Mouse (Mus musculus) ovary, adult 18-20 months (tissue): ENCODE data around the gene Cstb.

Experiments used
- DNase-seq: peaks from one replicate; pipeline ENCODE4 v3.0.0; 2022; ENCODE audit warnings: low spot score, mixed read lengths

Cstb gene

DNA sequence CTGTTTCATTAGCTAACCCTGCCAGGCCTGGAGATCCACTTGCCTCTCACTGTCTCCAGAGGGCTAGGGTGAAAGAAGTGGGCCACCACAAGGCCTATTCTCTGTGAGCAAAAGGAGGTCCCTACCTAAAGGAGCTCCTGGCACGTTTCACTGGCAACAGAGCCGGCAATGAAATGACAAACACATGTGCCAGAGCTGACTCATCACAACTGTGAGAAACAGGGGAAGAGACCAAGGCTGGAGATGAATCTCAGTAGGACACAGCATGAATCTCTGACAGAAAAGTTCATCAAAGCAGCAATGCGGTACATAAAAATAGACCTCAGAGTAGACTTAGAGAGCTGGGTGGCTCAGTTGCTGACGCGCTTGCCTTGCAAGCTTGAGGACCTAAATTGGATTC, 7.6 kb upstream of the Cstb start:
- DNase-seq: no peak

DNA sequence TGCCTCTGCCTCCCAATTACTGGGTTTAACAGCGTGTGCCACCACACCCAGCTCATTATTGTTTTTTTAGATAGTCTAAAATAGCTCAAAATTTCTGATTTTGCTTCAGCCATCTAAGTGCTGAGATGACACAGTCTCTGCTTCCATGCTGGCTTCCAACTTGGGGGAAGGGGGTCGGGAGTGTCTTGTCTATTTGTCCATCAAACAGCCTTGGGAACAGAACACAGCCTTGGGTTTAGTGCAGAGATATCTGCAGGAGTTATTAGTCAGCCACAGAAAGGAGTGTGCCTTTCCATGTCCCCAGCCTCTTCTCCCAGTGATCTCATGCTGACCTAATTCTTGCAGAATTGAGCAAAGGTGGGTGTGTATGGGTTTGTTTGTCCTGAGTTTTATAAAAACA, 6.7 kb upstream of the Cstb start:
- DNase-seq: no peak

DNA sequence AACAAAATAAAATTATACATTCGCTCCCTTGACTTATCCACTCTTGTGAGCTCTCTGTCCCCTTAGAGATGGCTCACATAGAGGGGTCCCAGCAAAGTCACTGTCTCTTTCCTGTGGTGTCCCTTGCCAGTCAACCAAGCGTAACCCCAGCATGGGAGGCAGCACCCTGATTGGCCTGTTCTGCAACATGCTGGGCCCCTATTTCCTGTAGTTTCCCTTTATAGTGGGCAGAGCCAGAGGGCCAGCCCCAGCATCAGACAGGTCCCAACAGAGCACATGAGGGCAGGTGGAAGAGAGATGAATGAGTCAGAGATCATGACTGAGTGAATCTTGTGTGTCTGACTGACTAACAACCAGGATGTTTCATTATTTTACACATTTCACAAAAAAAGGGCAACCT, 4.5 kb upstream of the Cstb start:
- no peak for DNase-seq

DNA sequence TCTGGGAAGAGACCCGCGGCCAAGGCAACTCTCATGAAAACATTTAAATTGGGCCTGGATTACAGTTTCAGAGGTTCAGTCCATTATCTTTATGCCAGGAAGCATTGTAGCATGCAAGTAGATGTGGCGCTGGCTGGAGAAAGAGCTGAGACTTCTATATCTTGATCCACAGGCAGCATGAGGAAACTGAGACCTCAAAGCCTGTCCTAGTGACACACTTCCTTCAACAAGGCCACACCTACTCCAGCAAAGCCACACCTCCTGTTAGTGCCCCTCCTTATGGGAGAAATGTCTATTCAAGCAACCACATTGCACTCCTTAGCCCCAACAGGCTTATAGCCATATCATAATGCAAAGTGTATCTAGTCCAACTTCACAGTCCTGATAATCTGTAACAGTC, 2.9 kb upstream of the Cstb start:
- DNase-seq: no peak

DNA sequence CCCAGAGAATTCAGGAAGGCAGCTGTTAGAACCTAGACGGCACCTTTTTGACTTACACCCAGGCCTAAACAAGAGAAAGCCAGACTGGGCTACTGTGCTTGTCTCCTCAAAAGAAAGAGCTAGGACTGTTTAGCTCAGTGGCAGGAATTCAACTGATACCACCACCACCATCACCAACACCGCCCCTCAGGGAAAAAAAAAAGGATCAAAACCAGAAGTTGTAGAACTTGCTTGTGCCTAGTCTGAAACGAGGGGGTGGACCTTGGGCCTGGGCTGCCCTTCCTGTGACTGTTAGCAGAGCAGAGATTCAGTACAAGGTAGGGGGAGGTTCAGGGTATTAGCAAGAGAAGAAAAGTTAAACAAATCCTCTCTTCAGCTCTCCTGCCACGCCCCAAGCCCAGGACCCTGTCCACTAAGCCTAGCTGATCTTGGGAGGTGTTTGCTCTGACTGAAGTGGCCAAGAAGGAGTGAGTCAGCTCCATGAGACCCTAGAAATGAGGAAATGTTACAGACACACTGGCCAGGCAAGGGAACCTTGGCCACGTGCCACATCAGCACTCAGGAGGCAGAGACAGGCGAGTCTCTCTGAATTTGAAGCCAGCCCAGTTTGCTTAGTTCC, 757 bp downstream of the Cstb start:
- DNase-seq: no peak

DNA sequence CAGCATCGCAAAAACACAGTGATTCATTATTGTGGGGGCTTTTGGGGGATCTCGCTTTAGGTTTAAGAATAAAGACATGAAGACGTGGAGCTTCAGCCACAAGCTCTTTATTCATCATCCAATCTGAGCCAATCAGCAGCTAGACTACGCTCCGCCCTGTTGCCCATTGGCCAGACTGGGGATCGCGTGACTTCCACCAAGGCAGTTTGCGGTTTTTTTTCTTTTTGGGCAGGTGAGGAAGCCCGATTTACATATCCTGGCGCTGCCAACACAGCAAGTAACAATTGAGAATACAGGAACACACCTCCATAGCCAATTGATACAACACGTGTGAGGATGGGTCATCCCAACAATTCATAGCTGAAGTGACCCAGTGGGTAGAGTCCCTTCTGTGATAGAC, 2.6 kb downstream of the Cstb start:
- DNase-seq: no peak

DNA sequence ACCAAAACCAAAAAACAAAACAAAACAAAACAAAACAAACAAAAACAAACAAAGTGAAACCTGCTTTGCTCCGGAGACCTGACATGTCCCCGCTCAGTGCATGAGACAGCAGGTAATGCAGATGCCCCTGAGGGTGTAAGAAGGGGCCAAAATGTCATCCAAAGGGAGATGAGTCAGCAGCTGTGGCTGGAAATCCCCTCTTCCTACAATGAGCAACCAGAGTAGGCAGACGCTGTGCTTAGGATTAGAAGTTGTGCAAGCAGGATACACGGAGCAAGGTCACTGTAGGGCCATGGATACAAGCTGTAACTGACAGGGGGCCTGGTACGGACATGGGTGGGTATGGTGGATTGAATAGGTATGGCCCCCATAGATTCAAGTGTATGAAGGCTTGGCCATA, 3.7 kb downstream of the Cstb start:
- DNase-seq: no peak

DNA sequence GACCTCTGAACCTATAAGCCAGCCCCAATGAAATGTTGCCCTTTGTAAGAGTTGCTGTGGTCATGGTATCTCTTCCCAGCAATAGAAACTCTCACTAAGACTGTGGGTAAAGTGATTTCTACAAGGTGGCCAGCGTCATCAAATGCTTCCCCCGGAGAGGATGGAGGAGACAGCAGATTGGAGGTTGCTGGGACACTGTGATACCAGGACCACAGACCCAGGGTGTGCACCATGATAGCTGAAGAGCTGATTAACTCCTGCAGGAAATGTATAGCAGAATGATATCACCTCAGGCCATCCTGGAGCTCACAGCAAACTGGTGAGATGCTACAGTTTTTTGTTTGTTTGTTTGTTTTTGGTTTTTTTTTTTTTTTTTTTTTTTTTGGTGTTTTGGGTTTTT, 4.3 kb downstream of the Cstb start:
- no peak for DNase-seq

DNA sequence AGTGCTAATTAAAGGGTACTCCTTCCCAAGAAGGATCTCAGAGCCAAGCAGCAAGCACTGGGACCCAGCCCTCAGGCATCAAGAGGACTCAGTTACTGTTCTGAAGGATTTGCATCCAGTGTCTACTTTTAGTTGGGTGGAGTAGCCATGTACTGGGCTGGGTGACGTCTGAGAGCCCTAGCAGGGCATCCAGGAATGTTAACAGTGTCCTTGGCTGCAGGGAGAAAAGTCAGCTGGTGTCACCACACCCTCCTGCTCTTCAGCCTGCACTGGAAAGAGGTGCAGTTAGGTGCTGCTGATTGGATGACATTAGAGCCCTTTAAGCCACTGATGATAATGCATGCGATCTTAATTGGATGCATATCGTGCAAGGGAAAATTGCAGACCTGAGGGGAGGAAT, 7.4 kb downstream of the Cstb start:
- DNase-seq: no peak

DNA sequence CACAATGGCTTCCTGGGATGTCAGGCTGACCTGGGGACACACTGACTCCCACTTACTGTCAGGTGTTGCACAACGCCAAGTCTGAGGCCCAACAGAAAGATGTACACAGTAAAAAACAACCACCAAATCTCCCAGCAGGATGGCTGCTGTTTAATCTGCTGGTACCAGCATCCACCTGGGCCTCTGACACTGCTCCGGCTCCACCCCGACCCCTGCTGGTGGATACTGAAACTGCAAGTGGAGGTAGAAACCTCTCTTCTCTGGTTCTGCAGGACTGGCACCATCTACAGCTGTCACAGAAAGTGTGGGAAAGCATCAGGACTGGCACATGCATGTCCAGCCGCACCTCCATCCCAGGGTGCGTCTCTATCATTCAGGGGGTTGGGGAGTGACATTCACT, 12.6 kb downstream of the Cstb start:
- DNase-seq: peak; percentile 43

DNA sequence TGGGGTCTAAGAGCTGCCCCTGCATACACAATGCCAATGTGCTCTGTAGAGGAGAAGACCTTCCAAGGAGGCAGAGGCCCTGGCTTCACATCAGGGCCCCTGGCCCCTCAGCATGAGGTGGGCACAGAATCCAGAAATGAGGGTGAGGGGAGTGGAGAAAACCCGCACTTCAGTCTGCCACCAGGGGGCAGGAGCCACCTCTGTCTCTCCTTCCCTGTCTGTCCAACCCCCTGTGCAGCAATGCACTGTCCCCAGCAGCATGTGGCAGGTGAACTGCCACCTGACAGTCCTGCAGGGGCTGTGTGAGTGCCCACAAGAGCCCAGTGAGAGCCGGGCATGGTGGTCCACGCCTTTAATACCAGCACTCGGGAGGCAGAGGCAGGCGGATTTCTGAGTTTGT, 14.1 kb downstream of the Cstb start:
- no peak for DNase-seq

DNA sequence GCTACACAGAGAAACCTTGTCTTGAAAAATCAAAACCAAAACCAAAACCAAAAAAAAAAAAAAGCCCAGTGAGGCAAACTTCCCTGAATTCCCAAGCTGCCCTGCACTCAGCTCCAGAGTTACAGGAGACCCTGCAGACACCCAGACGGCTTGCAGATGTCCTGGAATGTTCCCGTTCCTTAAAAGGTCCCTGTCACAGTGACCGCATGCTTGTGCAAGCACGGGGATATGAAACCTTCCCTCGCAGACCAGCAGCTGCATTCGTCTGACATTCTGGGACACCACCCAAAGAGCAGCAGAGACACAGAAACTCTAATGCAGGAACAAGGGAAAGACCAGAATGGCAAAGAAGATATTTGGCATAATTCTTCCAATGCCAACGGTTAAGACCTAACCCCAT, 14.5 kb downstream of the Cstb start:
- no peak for DNase-seq

DNA sequence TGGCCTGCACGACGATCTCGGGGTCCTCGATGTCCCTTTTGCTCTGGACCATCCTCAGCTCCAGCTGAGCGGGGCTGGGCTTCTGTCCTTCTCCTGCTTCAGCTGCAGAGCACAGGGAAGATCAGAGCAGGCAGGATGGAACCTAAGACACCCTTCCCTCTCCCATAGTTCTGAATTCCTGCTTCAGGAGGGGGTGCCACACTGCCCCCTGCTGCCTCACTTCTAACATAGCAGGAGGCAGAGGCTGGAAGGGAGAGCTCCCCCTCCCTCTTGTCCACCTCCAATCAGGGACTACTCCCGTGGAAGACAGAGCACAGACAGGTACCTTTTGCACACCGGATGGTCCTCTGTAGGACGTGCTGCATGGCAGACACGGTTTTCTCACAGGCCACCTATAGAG, 15.3 kb downstream of the Cstb start:
- DNase-seq: no peak

DNA sequence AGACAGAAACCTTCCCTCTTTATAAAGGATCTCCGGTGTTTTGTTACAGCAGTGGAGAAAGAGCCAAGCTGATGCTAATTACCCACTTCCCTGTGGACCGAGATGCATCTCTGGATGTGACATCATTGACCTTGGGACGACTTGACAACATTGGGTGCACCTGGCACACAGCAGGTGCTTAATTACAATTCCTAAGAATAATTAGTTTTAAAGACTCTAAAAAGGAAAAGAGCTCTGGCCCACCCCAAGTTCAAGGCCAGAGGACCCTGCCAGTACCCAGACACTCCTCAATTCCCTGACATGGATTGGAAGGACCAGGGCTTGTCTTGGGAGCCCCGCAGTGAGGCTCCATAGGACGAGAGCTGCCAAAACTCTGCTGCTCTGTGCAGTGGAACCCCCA, 16.1 kb downstream of the Cstb start:
- no peak for DNase-seq

DNA sequence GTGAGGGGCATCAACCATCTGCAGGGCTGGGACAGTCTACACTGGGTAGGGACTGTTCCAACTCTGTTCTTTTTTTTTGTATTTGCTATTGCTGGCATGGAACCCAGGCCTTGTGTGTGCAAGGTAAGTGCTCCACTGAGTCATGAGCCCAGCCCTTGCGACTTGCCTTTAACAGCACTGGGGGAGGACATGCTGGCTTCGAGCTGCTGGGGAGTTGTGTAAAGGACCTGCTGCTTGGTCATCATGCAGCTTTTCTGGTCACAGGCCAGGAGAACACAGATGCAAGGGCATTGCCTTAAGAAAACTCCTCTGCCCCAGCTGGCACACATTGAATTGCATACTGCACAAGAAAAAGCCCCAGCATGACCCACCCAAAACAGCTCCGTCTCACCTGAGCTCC, 16.8 kb downstream of the Cstb start:
- DNase-seq: no peak

DNA sequence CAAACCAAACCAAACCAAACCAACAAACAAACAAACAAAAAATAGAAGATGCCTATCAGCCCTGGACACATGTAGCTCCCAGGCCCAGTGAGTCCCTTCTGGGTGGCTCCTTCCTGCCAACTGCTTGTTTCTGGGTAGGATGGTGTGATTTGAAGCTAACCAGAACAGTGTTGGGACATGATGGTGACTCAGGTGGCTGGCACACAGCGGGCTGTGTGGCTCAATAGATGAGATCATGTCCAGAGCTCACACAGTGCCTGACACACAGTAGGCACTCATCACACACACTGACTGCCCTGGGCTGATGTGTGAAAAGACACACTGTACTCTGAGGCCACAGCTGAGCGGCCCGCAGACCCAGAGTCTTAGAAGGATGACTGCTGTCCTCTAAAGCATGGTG, 20.7 kb downstream of the Cstb start:
- no peak for DNase-seq

DNA sequence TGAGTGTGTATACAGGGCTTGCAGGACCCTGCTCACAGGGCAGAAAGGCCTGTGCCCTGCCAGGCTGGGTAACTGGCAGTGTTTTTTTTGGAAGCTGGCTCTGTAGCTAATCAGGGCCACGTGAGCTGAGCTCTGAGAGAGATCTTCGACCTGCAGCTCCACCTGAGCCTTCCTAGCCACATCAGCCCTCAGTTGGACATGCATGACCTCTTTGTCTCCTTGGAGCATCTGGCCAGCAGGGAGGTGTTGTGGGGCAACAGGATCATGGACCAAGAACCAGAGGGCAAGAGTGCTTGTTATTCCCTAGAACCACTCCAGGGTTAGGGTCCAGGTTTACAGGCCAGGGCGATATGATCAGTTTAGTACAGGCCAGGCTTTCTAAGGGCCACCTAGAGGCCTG, 21.9 kb downstream of the Cstb start:
- DNase-seq: no peak

DNA sequence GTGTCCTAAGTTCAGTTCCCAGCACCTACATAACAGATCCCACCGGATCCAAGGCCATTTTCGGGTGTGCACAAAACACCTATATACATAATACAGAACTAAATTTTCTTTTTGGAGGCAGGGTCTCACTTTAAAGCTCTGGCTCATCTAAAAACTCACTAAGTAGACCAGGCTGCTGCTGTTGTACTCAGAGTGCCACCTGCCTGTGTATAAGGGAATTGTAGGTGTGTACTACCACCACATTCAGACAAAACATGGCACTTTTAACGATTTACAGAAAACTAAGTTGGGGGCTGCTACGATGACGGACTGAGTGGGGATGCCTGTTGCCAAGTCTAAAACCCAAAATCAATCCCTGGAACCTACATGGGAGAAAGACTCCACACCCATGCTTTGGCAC, 25.3 kb downstream of the Cstb start:
- DNase-seq: no peak

DNA sequence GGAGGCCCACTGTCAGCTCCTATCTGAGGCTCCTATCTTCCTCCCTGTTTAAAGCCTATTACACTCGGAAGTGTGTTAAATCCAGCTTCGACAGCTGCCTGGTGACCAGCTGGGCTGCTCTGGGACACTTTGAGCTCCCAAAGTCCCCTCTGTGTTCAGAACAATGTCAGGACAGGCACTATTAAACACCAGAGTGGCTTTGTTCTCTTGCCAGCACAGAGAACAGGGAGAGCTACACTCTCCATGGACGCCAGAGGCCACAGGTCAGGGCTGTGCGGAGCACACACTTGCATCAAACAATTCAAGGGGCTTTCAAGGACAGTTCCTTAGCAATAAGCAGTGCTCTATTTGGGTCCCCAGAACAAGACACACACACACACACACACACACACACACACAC, 27.2 kb downstream of the Cstb start:
- no peak for DNase-seq

DNA sequence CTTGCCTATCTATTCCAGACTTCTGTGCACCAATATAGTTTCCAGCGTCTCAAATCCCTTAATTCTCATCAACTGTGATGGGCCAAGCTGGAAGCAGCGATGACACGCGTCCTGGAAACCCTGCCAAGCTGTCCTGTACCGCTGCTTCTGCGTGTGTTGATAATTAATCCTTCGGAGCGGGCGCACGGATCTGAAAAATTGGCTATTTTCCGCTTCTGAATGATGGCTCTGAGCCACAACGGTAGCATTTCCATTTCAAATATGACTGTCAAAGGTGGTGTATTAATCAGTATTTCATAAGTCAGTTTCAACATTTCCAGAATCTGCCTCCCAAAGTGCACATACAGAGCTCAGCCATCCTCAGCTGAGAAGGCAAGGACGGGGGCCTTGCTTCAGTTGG, 31.2 kb downstream of the Cstb start:
- no peak for DNase-seq

DNA sequence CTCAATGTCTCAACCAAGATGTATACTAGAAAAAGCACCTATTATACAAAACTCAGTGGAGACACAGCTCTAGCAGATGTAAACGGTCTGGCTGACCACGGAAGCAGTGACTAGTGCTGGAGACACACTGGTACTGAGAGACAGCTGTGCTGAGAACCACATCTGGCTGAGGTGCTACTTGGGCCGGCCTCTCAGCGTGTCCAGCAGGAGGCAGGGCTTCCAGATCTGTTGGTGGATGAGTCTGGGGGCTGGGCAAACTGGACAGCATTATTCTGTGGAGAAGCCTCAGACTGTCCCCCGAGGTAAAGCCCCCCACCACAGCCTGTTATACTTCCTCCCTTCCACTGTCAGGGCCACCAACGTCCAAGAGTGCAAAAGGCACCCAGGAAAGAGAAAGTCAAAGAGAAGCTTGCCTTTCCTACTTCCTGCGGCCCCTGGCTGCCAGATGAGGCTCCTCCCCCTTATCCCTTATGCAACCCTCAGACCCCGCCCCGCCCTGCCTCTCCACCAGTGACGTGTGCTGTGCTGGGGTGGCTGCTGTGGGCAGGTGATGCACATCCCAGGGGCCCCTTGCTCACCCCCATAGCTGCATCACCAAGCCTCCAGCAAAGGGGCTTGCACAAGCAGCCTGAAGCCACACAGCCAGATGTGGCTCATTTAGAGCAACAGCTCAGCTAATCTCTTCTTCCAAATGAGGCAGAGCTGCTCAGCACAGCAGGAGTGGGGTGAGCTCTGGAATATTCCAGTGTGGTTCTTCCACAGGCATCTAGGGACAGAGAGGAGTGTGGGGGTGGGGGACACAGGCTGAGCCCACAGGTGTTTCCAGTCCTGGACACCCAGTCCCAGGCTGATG, 32.3 kb downstream of the Cstb start:
- DNase-seq: no peak

DNA sequence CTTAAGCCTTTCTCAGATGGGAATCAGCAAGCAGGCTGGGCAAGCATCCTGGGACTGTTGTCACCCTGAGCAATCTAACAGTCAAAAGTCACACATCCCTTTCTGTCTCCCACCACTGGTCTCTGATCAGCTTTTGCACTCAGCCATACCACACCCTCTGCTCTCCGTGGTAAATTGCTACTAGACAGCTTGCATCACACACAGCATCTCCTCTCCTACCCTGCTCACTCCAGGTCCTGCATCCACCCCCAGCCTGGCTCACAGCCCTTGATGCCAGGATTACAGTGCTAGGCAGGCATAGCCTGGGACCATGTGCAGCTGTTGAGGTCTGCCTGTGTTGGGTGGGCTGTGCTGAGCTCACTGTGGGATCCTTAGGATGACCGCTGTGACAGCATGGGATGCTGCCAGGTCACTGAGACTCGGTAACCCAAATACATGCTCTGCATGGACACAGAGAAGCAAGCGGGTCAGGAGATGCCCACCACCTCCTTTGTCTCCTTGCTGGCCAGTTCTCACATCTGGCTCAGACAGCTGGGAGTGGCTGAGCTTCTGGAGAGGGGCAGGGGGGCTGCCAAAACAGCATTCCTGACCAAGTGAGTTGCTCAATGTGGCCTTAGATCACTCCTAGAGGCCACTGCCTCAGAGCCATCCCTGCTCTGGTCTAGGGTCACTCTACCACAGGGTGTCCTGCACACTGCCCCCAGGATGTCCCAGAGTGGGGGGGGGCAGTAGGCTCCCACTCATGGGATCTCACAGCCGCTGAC, 33.1 kb downstream of the Cstb start:
- no peak for DNase-seq

DNA sequence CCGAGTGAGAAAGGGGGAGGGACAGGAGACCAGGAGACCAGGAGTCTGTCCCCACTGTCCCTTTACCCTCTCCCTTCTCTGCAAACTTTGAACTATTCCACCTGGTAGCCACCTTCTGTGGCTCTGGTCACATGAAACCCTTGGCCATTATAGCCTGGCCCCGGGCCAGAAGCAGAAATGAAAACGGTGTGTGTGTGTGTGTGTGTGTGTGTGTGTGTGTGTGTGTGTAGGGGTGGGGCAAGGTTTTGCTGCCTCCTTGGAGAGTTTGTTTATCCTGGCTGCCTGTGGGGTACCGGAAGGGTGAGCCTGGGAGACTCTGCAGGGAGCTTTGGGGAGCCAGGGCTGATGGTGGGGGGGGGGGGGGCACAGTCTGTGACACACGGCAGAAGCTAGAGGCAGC, 35.0 kb downstream of the Cstb start:
- DNase-seq: no peak
